Mouse (Mus musculus) neural tube, embryonic 11.5 days (tissue): ENCODE data around the gene Adgrl3. TPM values are rescaled to one million over a fixed set of nuclear protein-coding genes. Genes with fewer than 3 reads are reported as not detected.
"Not testable (repeated sequence)": the region's sequence is repeated elsewhere in the genome, so short reads cannot be mapped to it uniquely, and the experiment has no call there.

Experiments used
- ATAC-seq: fragments of 200-750 bp; cut with Nextera tagmentation; 2 replicates; pipeline ENCODE4 v1.8.0; 2017; ENCODE audit warnings: moderate number of reproducible peaks, mild to moderate bottlenecking, moderate TSS enrichment, moderate library complexity; ENCODE audit not compliant: insufficient read depth, low FRiP score, low TSS enrichment
- DNase-seq: peaks from one replicate; pipeline ENCODE4 v3.0.0-alpha.2; 2015; ENCODE audit warnings: low spot score
- H3K27ac ChIP-seq: fragments of 300-500 bp; sonication (generic); 2 replicates; pipeline ENCODE4 v1.5.1; 2014; ENCODE audit warnings: low read depth, mild to moderate bottlenecking, low read length
- H3K27me3 ChIP-seq: fragments of 300-500 bp; sonication (generic); 2 replicates; pipeline ENCODE4 v1.6.1; 2014; ENCODE audit warnings: mild to moderate bottlenecking, low read length, mixed read lengths; ENCODE audit not compliant: control insufficient read depth, insufficient read depth
- H3K36me3 ChIP-seq: fragments of 300-500 bp; sonication (generic); 2 replicates; pipeline ENCODE4 v1.6.1; 2014; ENCODE audit warnings: mild to moderate bottlenecking, low read length, moderate library complexity, mixed read lengths; ENCODE audit not compliant: control insufficient read depth, insufficient read depth
- H3K4me1 ChIP-seq: fragments of 300-500 bp; sonication (generic); 2 replicates; pipeline ENCODE4 v1.6.1; 2014; ENCODE audit warnings: low read length, mixed read lengths; ENCODE audit not compliant: control insufficient read depth, insufficient read depth
- H3K4me2 ChIP-seq: fragments of 300-500 bp; sonication (generic); 2 replicates; pipeline ENCODE4 v1.6.1; 2014; ENCODE audit warnings: low read depth, mild to moderate bottlenecking, moderate library complexity
- H3K4me3 ChIP-seq: fragments of 300-500 bp; sonication (generic); 2 replicates; pipeline ENCODE4 v1.5.1; 2014; ENCODE audit warnings: low read depth, low read length
- H3K9ac ChIP-seq: fragments of 300-500 bp; sonication (generic); 2 replicates; pipeline ENCODE4 v1.6.1; 2014; ENCODE audit warnings: mild to moderate bottlenecking, low read length
- H3K9me3 ChIP-seq: fragments of 300-500 bp; sonication (generic); 2 replicates; pipeline ENCODE4 v1.6.1; 2016; ENCODE audit warnings: low read length; ENCODE audit not compliant: control insufficient read depth
- WGBS: fragments of 180-500 bp; shearing (Covaris S2); extraction: QIAGEN DNeasy Blood & Tissue Kit; methylation state at CpG from one replicate; pipeline ENCODE4 v1.1.7; 2014; 5-methylcytosine and 5-hydroxymethylcytosine counted together
- polyA plus RNA-seq: library from polyadenylated mRNA; unstranded; fragments of >200 nt; fragmentation: Nextera tagmentation; extraction: Ambion mirVana; gene quantifications from 2 replicates; pipeline ENCODE4 v1.2.1, GENCODE M21; 2014

Adgrl3 gene
- polyA plus RNA-seq, 1 experiment from 2014 or later, result 25.0 TPM

GRCm38 (mm10) chr5:81555149-81555548 is 535.2 kb downstream of the Adgrl3 start:
- H3K9me3 ChIP-seq, H3K4me1 ChIP-seq, H3K27me3 ChIP-seq, H3K9ac ChIP-seq, ATAC-seq, H3K36me3 ChIP-seq, H3K4me2 ChIP-seq, H3K27ac ChIP-seq, DNase-seq, H3K4me3 ChIP-seq: not testable (repeated sequence)
- 83% methylated on average over 2 of the region's 2 CpGs for WGBS

GRCm38 (mm10) chr5:81556008-81556407 is 536.1 kb downstream of the Adgrl3 start:
- ATAC-seq (peak; percentile 72), DNase-seq (peak; percentile 19)
- no peak overlapping the region for H3K9ac ChIP-seq
- H3K4me2 ChIP-seq, result no peak overlapping the region
- 73% methylated on average over 8 of the region's 8 CpGs for WGBS
- no peak overlapping the region for H3K4me3 ChIP-seq
- no peaks in the 10 kb centered on the region for H3K4me1 ChIP-seq
- H3K9me3 ChIP-seq, result no peaks in the 10 kb centered on the region
- H3K27me3 ChIP-seq, result no peaks in the 10 kb centered on the region
- H3K36me3 ChIP-seq, result no peaks in the 10 kb centered on the region
- no peak overlapping the region for H3K27ac ChIP-seq

- H3K4me1 ChIP-seq, result no peaks in the 10 kb centered on the region
- no peaks in the 10 kb centered on the region for H3K27me3 ChIP-seq
- no peak overlapping the region for H3K9ac ChIP-seq
- 90% methylated on average over 6 of the region's 6 CpGs for WGBS
- H3K27ac ChIP-seq, result no peak overlapping the region
- DNase-seq (no peak), ATAC-seq (no peak)
- no peaks in the 10 kb centered on the region for H3K9me3 ChIP-seq
- no peak overlapping the region for H3K4me2 ChIP-seq
- no peaks in the 10 kb centered on the region for H3K36me3 ChIP-seq
- no peak overlapping the region for H3K4me3 ChIP-seq
Observed at GRCm38 (mm10) chr5:81558965-81559364, 539.0 kb downstream of the Adgrl3 start.

- H3K27me3 ChIP-seq, result no peaks in the 10 kb centered on the region
- no peak overlapping the region for H3K4me3 ChIP-seq
- no peaks in the 10 kb centered on the region for H3K36me3 ChIP-seq
- no peaks in the 10 kb centered on the region for H3K4me1 ChIP-seq
- H3K9me3 ChIP-seq, result no peaks in the 10 kb centered on the region
- WGBS, result 73% methylated on average over 1 of the region's 1 CpGs
- no peak overlapping the region for H3K4me2 ChIP-seq
- DNase-seq (no peak), ATAC-seq (no peak)
- no peak overlapping the region for H3K27ac ChIP-seq
- no peak overlapping the region for H3K9ac ChIP-seq
Observed at GRCm38 (mm10) chr5:81564294-81564693, 544.4 kb downstream of the Adgrl3 start.

- no peak overlapping the region for H3K9ac ChIP-seq
- no peak for ATAC-seq
- H3K27me3 ChIP-seq, result no peaks in the 10 kb centered on the region
- no peaks in the 10 kb centered on the region for H3K4me1 ChIP-seq
- H3K4me2 ChIP-seq, result no peak overlapping the region
- no peaks in the 10 kb centered on the region for H3K9me3 ChIP-seq
- no peak overlapping the region for H3K27ac ChIP-seq
- H3K4me3 ChIP-seq, result no peak overlapping the region
- 87% methylated on average over 1 of the region's 1 CpGs for WGBS
- no peaks in the 10 kb centered on the region for H3K36me3 ChIP-seq
- no peak for DNase-seq
Observed at GRCm38 (mm10) chr5:81566577-81566976, 546.6 kb downstream of the Adgrl3 start.

- Histone ChIP-seq H3K4me1 (no peaks in the 10 kb centered on the region), H3K4me2 (no peak overlapping the region), H3K9ac (no peak overlapping the region), H3K9me3 (no peaks in the 10 kb centered on the region), H3K4me3 (no peak overlapping the region), H3K27me3 (no peaks in the 10 kb centered on the region), H3K27ac (no peak overlapping the region), H3K36me3 (no peaks in the 10 kb centered on the region)
- ATAC-seq (no peak), DNase-seq (no peak)
- WGBS, result 100% methylated on average over 1 of the region's 1 CpGs
Observed at GRCm38 (mm10) chr5:81568743-81569142, 548.8 kb downstream of the Adgrl3 start.

GRCm38 (mm10) chr5:81582886-81583285 is 562.9 kb downstream of the Adgrl3 start:
- Histone ChIP-seq H3K4me2 (no peak overlapping the region), H3K9ac (no peak overlapping the region), H3K4me3 (no peak overlapping the region), H3K27me3 (no peaks in the 10 kb centered on the region), H3K9me3 (no peaks in the 10 kb centered on the region), H3K27ac (no peak overlapping the region), H3K4me1 (no peaks in the 10 kb centered on the region), H3K36me3 (no peaks in the 10 kb centered on the region)
- no peak for DNase-seq
- WGBS, result 87% methylated on average over 5 of the region's 5 CpGs
- no peak for ATAC-seq

- Histone ChIP-seq H3K4me2 (no peak overlapping the region), H3K36me3 (no peaks in the 10 kb centered on the region), H3K4me1 (no peaks in the 10 kb centered on the region), H3K4me3 (no peak overlapping the region), H3K9ac (no peak overlapping the region), H3K27ac (no peak overlapping the region), H3K27me3 (no peaks in the 10 kb centered on the region), H3K9me3 (no peaks in the 10 kb centered on the region)
- WGBS, result 51% methylated on average over 3 of the region's 3 CpGs
- DNase-seq (no peak), ATAC-seq (no peak)
Observed at GRCm38 (mm10) chr5:81583425-81583824, 563.5 kb downstream of the Adgrl3 start.

GRCm38 (mm10) chr5:81584945-81585344 is 565.0 kb downstream of the Adgrl3 start:
- no peak for ATAC-seq
- Histone ChIP-seq H3K4me3 (no peak overlapping the region), H3K4me2 (no peak overlapping the region), H3K36me3 (no peaks in the 10 kb centered on the region), H3K9me3 (no peaks in the 10 kb centered on the region), H3K27ac (no peak overlapping the region), H3K27me3 (no peaks in the 10 kb centered on the region), H3K4me1 (no peaks in the 10 kb centered on the region), H3K9ac (no peak overlapping the region)
- WGBS, result 87% methylated on average over 3 of the region's 3 CpGs
- no peak for DNase-seq
